Mouse (Mus musculus) CH12.LX (cell line): ENCODE data around the gene Ndst2. TPM values are rescaled to one million over a fixed set of nuclear protein-coding genes. Genes with fewer than 3 reads are reported as not detected.

Source experiments
- DNase-seq: peaks from one replicate; pipeline ENCODE4 v3.0.0-alpha.2; 2013; ENCODE audit errors: extremely low read depth
- H3K27ac ChIP-seq: 2 replicates; pipeline ENCODE4 v1.5.1; 2012; ENCODE audit warnings: low read depth, mild to moderate bottlenecking, control low read depth, moderate library complexity; ENCODE audit not compliant: insufficient read depth
- H3K27me3 ChIP-seq: replicated peaks from 2 replicates; pipeline ENCODE3; 2012; ENCODE audit warnings: inconsistent platforms
- H3K36me3 ChIP-seq, 2 experiments: replicated peaks in 1 of 2; 2 replicates each; pipeline versions ENCODE3 to v1.6.1; 2012; ENCODE audit warnings: inconsistent platforms in 1 of 2, low read length in 1 of 2, mild to moderate bottlenecking in 1 of 2, mixed read lengths in 1 of 2, moderate library complexity in 1 of 2; ENCODE audit not compliant: control insufficient read depth in 1 of 2, insufficient read depth in 1 of 2
- H3K4me1 ChIP-seq, 2 experiments: 2 replicates each; pipeline ENCODE4 v1.6.1; 2012; ENCODE audit warnings: inconsistent platforms in 1 of 2, moderate library complexity in 1 of 2; ENCODE audit not compliant: insufficient read depth in 2 of 2, control insufficient read depth in 1 of 2
- H3K4me2 ChIP-seq: 2 replicates; pipeline ENCODE4 v1.6.1; 2012; ENCODE audit warnings: low read depth, mild to moderate bottlenecking, control low read depth; ENCODE audit not compliant: poor library complexity, insufficient read depth, severe bottlenecking
- H3K4me3 ChIP-seq, 3 experiments: fragments of 150-350 bp in 1 of 3; sonication (generic) in 1 of 3; replicated peaks in 1 of 3; 2 replicates each; pipeline versions ENCODE3 to v1.5.1; 2011 to 2012; ENCODE audit warnings: low read depth in 2 of 3, low read length in 2 of 3, mild to moderate bottlenecking in 2 of 3, moderate library complexity in 2 of 3, control low read depth in 1 of 3, improper control_type of control experiment in 1 of 3, inconsistent platforms in 1 of 3, mixed read lengths in 1 of 3; ENCODE audit not compliant: poor library complexity in 1 of 3
- H3K79me2 ChIP-seq: replicated peaks from 2 replicates; pipeline ENCODE4 v1.6.1; 2012; ENCODE audit warnings: mild to moderate bottlenecking, moderate library complexity; ENCODE audit not compliant: control insufficient read depth, poor library complexity, insufficient read depth, severe bottlenecking; ENCODE audit errors: extremely low read depth
- H3K9ac ChIP-seq: 2 replicates; pipeline ENCODE4 v1.6.1; 2012; ENCODE audit warnings: low read depth, mild to moderate bottlenecking, control low read depth, moderate library complexity; ENCODE audit not compliant: insufficient read depth
- H3K9me3 ChIP-seq: replicated peaks from 2 replicates; pipeline ENCODE3; 2012; ENCODE audit warnings: low read length, inconsistent platforms, mixed read lengths
- CHD1 ChIP-seq: IDR thresholded peaks from 2 replicates; pipeline ENCODE4 v1.6.1; 2012; ENCODE audit warnings: low read depth, low read length, improper control_type of control experiment, inconsistent platforms
- CHD2 ChIP-seq: IDR thresholded peaks from 2 replicates; pipeline ENCODE4 v1.6.1; 2011; ENCODE audit warnings: low read length, improper control_type of control experiment
- CTCF ChIP-seq, 2 experiments: IDR thresholded peaks in 1 of 2; conservative IDR thresholded peaks in 1 of 2; 2 replicates each; pipeline ENCODE4 v1.5.1; 2011 to 2012; ENCODE audit warnings: low read depth in 2 of 2, low read length in 2 of 2, improper control_type of control experiment in 1 of 2, inconsistent platforms in 1 of 2, mild to moderate bottlenecking in 1 of 2, moderate library complexity in 1 of 2
- E2F4 ChIP-seq: IDR thresholded peaks from 2 replicates; pipeline ENCODE4 v1.6.1; 2011; ENCODE audit warnings: low read depth, low read length, improper control_type of control experiment; ENCODE audit not compliant: insufficient replicate concordance
- ETS1 ChIP-seq: conservative IDR thresholded peaks from 2 replicates; pipeline ENCODE4 v1.6.1; 2012; ENCODE audit warnings: low read depth, mild to moderate bottlenecking, inconsistent platforms, low read length, improper control_type of control experiment, moderate library complexity
- GABPA ChIP-seq: IDR thresholded peaks from 2 replicates; pipeline ENCODE4 v1.6.1; 2012; ENCODE audit warnings: low read depth, low read length, improper control_type of control experiment, inconsistent platforms; ENCODE audit not compliant: insufficient replicate concordance
- JUN ChIP-seq: IDR thresholded peaks from 2 replicates; pipeline ENCODE4 v1.6.1; 2011; ENCODE audit warnings: low read depth, mild to moderate bottlenecking, low read length, improper control_type of control experiment, moderate library complexity; ENCODE audit not compliant: insufficient read depth
- KAT2A ChIP-seq: IDR thresholded peaks from 2 replicates; pipeline ENCODE4 v1.6.1; 2012; ENCODE audit warnings: low read length, improper control_type of control experiment, inconsistent platforms; ENCODE audit not compliant: insufficient replicate concordance
- MAFK ChIP-seq: IDR thresholded peaks from 2 replicates; pipeline ENCODE4 v1.6.1; 2011; ENCODE audit warnings: low read length, improper control_type of control experiment; ENCODE audit not compliant: insufficient replicate concordance
- MXI1 ChIP-seq: IDR thresholded peaks from 2 replicates; pipeline ENCODE4 v1.6.1; 2011; ENCODE audit warnings: mild to moderate bottlenecking, low read depth, low read length, improper control_type of control experiment
- MYC ChIP-seq: IDR thresholded peaks from 2 replicates; pipeline ENCODE4 v1.6.1; 2011; ENCODE audit warnings: low read depth, mild to moderate bottlenecking, improper control_type of control experiment, low read length
- PAX5 ChIP-seq: IDR thresholded peaks from 2 replicates; pipeline ENCODE4 v1.6.1; 2012; ENCODE audit warnings: low read length, inconsistent platforms, mixed read lengths
- POLR2AphosphoS2 ChIP-seq: IDR thresholded peaks from 2 replicates; pipeline ENCODE4 v1.6.1; 2011; ENCODE audit warnings: low read depth, low read length, improper control_type of control experiment
- RCOR1 ChIP-seq: conservative IDR thresholded peaks from 2 replicates; pipeline ENCODE4 v1.6.1; 2012; ENCODE audit warnings: low read depth, mild to moderate bottlenecking, inconsistent platforms, low read length, improper control_type of control experiment
- SIN3A ChIP-seq: IDR thresholded peaks from 2 replicates; pipeline ENCODE4 v1.6.1; 2012; ENCODE audit warnings: low read length, improper control_type of control experiment, inconsistent platforms
- SMC3 ChIP-seq: IDR thresholded peaks from 2 replicates; pipeline ENCODE4 v1.6.1; 2011; ENCODE audit warnings: low read depth, low read length, improper control_type of control experiment
- TBP ChIP-seq: conservative IDR thresholded peaks from 2 replicates; pipeline ENCODE4 v1.6.1; 2011; ENCODE audit warnings: low read depth, low read length, improper control_type of control experiment
- TCF12 ChIP-seq: IDR thresholded peaks from 2 replicates; pipeline ENCODE4 v1.6.1; 2014; ENCODE audit warnings: low read depth, mild to moderate bottlenecking, inconsistent platforms, low read length, improper control_type of control experiment
- UBTF ChIP-seq: IDR thresholded peaks from 2 replicates; pipeline ENCODE4 v1.6.1; 2012; ENCODE audit warnings: low read depth, mild to moderate bottlenecking, inconsistent platforms, low read length, improper control_type of control experiment, moderate library complexity
- ZC3H11A ChIP-seq: IDR thresholded peaks from 2 replicates; pipeline ENCODE4 v1.6.1; 2012; ENCODE audit warnings: low read depth, mild to moderate bottlenecking, inconsistent platforms, low read length, improper control_type of control experiment
- ZKSCAN1 ChIP-seq: IDR thresholded peaks from 2 replicates; pipeline ENCODE4 v1.6.1; 2012; ENCODE audit warnings: low read depth, inconsistent platforms, low read length, improper control_type of control experiment, borderline replicate concordance
- ZNF384 ChIP-seq: IDR thresholded peaks from 2 replicates; pipeline ENCODE4 v1.6.1; 2012; ENCODE audit warnings: low read depth, low read length, improper control_type of control experiment, inconsistent platforms
- dilution Hi-C: fragments of 300-500 bp; cut with MboI; formaldehyde crosslinking; loops from 2 replicates; pipeline ENCODE4 v1.14.3; 2020; ENCODE audit warnings: low sequenced_read_pairs; ENCODE audit not compliant: extremely low pct_unique_long_range_greater_than_20kb, extremely low pct_ligation_motif_present
- in situ Hi-C: fragments of 300-500 bp; cut with MboI; formaldehyde crosslinking; loops from 3 replicates; pipeline ENCODE4 v1.14.3; 2019; ENCODE audit warnings: low sequenced_read_pairs, low pct_ligation_motif_present, low pct_unique_long_range_greater_than_20kb, mixed read lengths
- polyA plus RNA-seq: library from polyadenylated mRNA; unstranded; fragments of >175 nt; gene quantifications from 2 replicates; pipeline ENCODE4 v1.2.1, GENCODE M21; 2012; ENCODE audit warnings: low read depth; ENCODE audit not compliant: insufficient read length
- total RNA-seq, 2 experiments: library from RNA; depleted of rRNA; stranded (reverse); fragments of 300-350 nt in 1 of 2; fragments of >200 nt in 1 of 2; gene quantifications; 2 replicates each; pipeline ENCODE4 v1.2.3; 2012 to 2014

Ndst2 gene
- total and polyA plus RNA-seq, 3 experiments, result 11.4 to 18.0 (median 17.8) TPM

DNA sequence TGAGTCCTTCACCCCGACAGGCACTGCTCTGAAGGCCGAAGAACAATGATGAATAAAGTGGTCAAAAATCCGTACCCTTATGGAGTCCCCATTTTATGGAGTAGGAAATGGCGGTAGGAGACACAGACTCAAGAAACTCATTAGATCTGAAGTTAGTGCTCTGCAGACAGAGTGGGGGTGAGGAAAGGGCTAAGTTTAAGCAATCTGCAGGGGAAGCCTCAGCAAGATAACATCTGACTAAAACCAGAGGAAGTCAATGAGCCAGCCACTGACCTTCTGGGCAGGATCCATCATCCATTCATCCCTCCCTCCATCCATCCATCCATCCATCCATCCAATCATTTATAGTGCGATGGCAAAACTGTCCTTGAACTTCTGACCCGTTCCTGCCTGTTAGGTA is 49.2 kb upstream of the Ndst2 start:
- Histone ChIP-seq H3K4me2 (no peak overlapping the region), H3K36me3 (peaks cover 51 to 97% of the 10 kb centered on the region in 2 experiments), H3K9me3 (no peaks in the 10 kb centered on the region), H3K79me2 (peaks cover 6% of the 10 kb centered on the region; the same call in 1 of the 2 replicates), H3K4me1 (peaks cover 18 to 39% of the 10 kb centered on the region in 2 experiments), H3K27ac (no peak overlapping the region), H3K4me3 (no peak overlapping the region), H3K27me3 (no peaks in the 10 kb centered on the region), H3K9ac (no peak overlapping the region)
- DNase-seq, result no peak
- dilution Hi-C loops (no loop called here), in situ Hi-C loops (loop anchor here (25.0 kb wide), 1 partner anchor 229 kb away; no protein-coding TSS in a partner anchor)
- TF ChIP-seq JUN, result no peak
- TF ChIP-seq MYC, result no peak
- TF ChIP-seq CHD1, result no peak
- no peak for TF ChIP-seq CHD2
- TF ChIP-seq TBP, result no peak
- no peak for TF ChIP-seq ZC3H11A
- no peak for TF ChIP-seq SMC3
- no peak for TF ChIP-seq ZKSCAN1
- no peak for TF ChIP-seq KAT2A

DNA sequence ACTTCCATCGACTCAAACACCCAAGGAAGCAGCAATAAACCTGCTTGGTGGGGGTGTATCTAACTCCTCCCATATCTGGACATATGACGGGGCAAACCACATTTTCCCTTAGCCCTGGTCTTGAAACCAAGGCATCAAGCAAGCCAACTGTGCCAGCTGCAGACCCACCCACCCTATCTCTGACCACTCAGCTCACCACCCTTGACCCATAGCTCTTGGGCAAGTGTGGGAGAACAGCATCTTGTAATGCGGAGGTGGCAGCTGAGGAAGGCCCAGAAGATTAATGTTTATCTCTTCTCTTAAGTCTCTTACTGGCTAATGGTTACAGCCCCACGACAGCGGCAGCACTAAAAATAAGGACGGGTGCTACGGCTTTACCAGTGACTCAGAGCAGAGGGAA is 48.5 kb upstream of the Ndst2 start:
- no peak overlapping the region for H3K4me3 ChIP-seq
- peaks cover 16 to 33% of the 10 kb centered on the region in 2 experiments for H3K4me1 ChIP-seq
- H3K9me3 ChIP-seq, result no peaks in the 10 kb centered on the region
- in situ Hi-C loops, result loop anchor here (25.0 kb wide), 1 partner anchor 229 kb away; no protein-coding TSS in a partner anchor
- H3K9ac ChIP-seq, result no peak overlapping the region
- TF ChIP-seq RCOR1 (no peak), PAX5 (no peak)
- H3K79me2 ChIP-seq, result peaks cover 6% of the 10 kb centered on the region; the same call in 1 of the 2 replicates
- dilution Hi-C loops, result no loop called here
- peaks cover 51 to 97% of the 10 kb centered on the region in 2 experiments for H3K36me3 ChIP-seq
- DNase-seq, result no peak
- no peak overlapping the region for H3K4me2 ChIP-seq
- no peak overlapping the region for H3K27ac ChIP-seq
- no peaks in the 10 kb centered on the region for H3K27me3 ChIP-seq

DNA sequence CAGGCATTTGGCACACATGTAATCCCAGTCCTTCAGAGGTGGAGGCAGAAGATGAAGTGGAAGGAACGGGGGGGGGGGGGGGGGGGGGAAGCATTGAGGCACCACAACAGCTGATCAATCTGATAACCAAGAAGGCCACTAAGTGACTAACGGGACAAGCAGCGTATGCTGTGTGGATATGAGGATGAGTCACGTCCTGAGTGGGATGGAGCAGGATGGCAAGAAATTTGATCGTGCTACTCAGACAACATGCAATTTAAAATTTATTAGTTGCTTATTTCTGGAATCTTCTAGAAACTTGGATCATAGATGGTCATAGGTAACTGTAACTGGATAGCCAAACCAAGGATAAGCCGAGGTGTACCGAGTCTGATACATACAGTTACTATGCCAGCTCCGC is 45.9 kb upstream of the Ndst2 start:
- in situ Hi-C loops, result loop anchor here (25.0 kb wide), 1 partner anchor 232 kb away; no protein-coding TSS in a partner anchor
- Histone ChIP-seq H3K9ac (no peak overlapping the region), H3K36me3 (peaks cover 41 to 93% of the 10 kb centered on the region in 2 experiments), H3K4me2 (no peak overlapping the region), H3K27ac (no peak overlapping the region), H3K4me3 (no peak overlapping the region), H3K9me3 (no peaks in the 10 kb centered on the region), H3K4me1 (peaks cover 2 to 20% of the 10 kb centered on the region in 2 experiments), H3K79me2 (peaks cover 6% of the 10 kb centered on the region; the same call in 1 of the 2 replicates), H3K27me3 (no peaks in the 10 kb centered on the region)
- dilution Hi-C loops, result no loop called here
- no peak for DNase-seq
- TF ChIP-seq CHD1 (no peak), ZKSCAN1 (no peak), UBTF (no peak), KAT2A (no peak), TCF12 (no peak), POLR2AphosphoS2 (no peak), CHD2 (no peak), PAX5 (no peak), GABPA (no peak), SIN3A (no peak), ETS1 (no peak), TBP (no peak), E2F4 (no peak), MAFK (no peak), MXI1 (no peak), CTCF (conservative IDR thresholded peaks at IDR 0.05 in 1 of 2, IDR thresholded peaks at IDR 0.05 in 1 of 2; ENCODE audit: low read depth in 2 of 2, low read length in 2 of 2) (no peak), ZNF384 (no peak)
